Mouse (Mus musculus): ENCODE measurements at regions not wholly inside any gene's neighbourhood (a gene's known extent, or its start where the extent isn't known, plus 50 kb on each side); places are given as distances from the start of the nearest gene placed in this dataset.

DNA sequence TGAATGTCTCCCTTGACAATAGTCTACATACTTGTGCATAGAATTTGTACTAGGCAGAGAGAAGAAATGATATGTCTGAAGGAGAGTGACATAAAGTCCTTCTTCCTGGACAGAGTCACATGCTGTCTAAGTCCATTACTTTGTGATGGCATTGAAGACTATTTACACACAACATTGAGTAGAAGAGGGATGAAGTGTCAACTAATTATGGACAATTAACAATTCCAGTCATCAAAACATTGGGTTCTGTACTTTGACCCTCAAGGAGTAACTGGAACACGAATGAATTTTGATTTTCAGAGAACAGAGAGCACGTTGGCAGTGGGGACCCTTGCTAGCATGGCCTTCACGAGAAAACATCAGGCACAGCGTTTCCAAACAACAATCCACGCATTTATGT lies 177.6 kb upstream of the Frg1 start:
- TF ChIP-seq CTCF (IDR thresholded peaks at IDR 0.05; ENCODE audit: borderline replicate concordance, insufficient read depth, low read length) = no peak
- TF ChIP-seq POLR2A (IDR thresholded peaks at IDR 0.05; ENCODE audit: low read depth, low read length) = no peak

Measured in embryonic fibroblast, embryonic 13.5 days (primary cell).